Mouse (Mus musculus): Measurements from ENCODE around the gene Zfp950. TPM values are rescaled to one million over a fixed set of nuclear protein-coding genes. Genes with fewer than 3 reads are reported as not detected.
"Not testable (repeated sequence)": the region's sequence is repeated elsewhere in the genome, so short reads cannot be mapped to it uniquely, and the experiment has no call there.

Gene Zfp950
- 10 to 100 TPM; 31.9 to 53.1 TPM for total RNA-seq (2021)

DNA sequence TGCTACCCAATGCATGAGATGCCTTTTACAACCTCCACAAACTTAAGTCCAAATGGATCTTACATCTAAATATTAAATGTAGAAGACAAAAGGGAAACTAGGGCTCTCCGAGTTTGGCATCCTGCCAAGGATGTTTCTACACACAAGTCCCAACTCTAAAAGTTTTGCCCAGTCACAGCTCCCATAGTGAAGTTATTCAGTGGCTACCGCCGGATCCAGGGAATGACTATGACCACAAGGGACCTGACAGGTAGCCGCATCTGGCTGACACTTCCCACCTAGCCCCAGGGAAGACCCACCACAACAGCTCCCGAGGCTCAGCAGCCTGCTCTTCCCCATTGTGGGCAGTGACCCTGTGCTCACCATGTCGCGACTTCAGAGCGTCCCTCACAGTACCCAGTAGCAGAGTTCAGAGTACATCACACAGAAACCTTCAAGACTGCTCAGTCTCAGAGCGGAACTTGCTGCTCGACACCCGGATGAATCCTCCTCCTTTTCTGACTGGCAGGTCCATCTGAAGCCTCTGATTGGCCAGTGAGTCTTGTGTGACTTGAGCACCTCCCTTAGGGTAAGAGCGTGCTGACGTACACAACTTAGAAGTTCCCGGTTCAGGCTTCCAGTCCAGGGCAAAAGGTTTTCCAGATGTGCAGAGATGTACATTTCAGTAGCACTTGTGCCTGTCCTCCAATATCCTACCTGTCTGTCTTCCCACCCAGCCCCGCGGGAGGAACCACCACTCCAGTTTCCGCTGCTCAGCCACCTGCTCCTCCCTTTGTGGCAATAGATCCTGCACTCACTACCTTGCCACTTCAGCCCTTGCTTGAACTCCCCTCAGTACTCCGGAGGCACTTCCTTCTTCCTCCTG lies at the start of gene Zfp950:
Gene Zfp950, minus strand, starts transcription at position 499 of the 865 bp plus-strand sequence.
- peak; percentile 82 to 83 for DNase-seq (ENCODE audit: low spot score in 2 of 2)
- intact Hi-C loops (cut with DNase I), result no loop called here

DNA sequence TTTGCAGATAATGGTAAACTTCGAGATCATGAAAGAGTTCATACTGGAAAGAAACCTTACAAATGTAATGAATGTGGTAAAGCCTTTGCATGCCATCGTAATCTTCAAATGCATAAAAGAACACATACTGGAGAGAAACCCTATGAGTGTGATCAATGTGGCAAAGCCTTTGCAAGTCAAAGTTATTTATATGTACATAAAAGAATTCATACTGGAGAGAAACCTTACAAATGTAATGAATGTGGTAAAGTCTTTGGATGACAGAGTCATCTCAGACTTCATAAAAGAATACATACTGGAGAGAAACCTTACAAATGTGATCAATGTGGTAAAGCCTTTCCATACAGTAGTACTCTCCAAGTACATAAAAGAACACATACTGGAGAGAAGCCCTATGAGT lies 43.0 kb upstream of the Zfp950 start, which contains the start of gene Gm6020:
Gene Gm6020, plus strand, starts transcription at position 301 of the 400 bp plus-strand sequence.
- DNase-seq (ENCODE audit: low spot score in 2 of 2); intact Hi-C loops (cut with DNase I): not testable (repeated sequence)

DNA sequence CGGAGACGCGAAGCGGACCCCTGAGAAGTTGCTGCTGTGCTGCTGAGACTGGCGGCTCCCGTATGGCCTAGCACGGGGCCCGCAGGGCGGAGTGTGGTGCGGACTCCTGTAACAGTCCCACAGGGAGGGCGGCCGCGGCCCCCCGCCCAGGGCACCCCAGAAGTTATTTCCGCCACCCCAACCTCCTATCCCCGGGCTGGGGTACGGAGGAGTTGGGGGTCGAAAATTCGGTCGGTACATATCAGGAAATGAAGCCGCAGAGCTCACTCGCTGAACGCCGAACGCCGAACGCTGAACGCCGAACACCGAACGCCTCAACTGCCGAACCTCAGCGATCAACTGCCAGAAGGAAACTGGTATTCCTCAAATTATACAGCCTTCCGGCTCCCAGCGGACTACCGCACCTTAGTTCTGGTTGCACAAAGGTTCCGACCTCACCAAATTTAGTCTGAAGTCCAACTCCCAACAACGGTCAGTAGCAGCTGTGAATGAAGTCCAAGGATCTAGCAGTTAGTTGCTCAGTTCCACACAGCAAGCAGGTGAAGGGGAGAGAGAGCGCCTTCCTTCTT lies 35.2 kb upstream of the Zfp950 start, which contains the start of gene Gm7102:
Gene Gm7102, minus strand, starts transcription at position 554 of the 569 bp plus-strand sequence.
- DNase-seq (ENCODE audit: low spot score in 2 of 2), result no peak
- intact Hi-C loops (cut with DNase I), result no loop called here

DNA sequence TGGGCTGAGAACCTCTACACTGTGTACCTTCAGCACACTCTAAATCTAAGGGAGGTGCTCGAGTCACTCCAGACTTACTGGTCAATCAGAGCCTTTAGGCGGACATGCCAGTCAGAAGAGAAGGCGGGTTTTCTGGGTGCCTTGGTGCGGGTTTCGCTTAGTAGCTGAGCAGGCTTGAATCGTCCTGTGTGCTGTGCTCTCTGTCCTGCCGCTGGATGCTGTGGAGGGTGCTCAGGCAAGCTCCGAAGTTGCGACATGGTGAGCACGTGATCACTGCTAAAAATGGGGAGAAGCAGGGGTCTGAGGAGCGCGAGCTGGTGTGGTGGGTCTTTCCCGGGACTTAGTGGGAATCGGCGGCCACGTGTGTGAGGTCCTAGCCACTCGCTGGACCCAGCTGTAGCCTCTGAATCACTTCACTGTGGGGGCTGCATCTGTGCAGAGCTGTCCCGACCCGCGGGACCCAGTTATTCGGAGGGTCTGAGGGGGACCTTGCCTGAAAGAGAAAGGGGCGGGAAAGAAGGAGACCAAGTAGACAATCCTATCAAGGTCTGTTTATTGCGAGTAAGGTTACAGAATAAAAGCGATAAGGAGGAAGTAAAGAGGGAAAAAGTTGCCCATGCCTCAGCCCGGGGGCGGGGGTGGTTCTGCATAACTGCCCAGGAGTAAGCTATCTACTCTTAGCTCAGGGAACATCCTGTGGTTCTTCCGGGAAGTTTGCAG lies 11.2 kb upstream of the Zfp950 start:
- DNase-seq (ENCODE audit: low spot score in 2 of 2), result peak in 1 of 2 experiments; percentile 4
- intact Hi-C loops (cut with DNase I), result no loop called here

DNA sequence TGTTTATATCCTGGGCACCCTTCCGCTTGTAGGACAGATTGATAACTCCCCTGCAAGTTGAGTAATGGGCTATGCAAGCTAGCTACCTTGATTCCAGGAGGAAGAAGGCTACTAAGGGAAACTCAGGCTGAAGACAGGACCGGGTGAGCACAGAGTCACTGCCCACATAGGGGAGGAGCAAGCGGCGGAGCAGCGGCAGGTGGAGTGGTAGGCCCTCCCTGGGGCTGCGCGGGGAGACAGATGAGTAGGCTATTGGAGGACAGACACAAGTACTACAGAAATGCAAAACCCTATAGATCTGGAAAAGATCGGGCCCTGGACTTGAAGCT lies 10.7 kb upstream of the Zfp950 start:
- peak in 1 of 2 experiments; percentile 4 for DNase-seq (ENCODE audit: low spot score in 2 of 2)
- intact Hi-C loops (cut with DNase I), result no loop called here

DNA sequence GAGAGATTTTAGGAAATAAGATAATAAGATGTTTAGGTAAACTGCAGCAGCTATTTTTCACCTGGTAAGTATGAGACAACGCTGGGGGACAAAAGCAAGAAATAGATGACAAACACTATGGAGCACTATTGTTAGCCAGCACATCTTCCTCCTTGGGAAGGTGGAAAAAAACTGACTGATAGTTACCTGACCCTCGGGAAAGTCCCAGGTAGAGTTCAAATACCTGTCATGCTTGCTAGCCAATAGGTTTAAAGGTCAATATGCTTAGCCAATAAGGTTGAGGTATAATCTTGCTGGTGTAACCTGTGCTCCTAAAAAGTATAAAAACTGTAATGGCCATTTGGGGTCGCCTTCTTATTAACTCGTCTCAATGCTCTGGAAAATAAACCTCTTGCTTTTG lies 659 bp upstream of the Zfp950 start:
- intact Hi-C loops (cut with DNase I), result no loop called here
- DNase-seq (ENCODE audit: low spot score in 2 of 2), result no peak

DNA sequence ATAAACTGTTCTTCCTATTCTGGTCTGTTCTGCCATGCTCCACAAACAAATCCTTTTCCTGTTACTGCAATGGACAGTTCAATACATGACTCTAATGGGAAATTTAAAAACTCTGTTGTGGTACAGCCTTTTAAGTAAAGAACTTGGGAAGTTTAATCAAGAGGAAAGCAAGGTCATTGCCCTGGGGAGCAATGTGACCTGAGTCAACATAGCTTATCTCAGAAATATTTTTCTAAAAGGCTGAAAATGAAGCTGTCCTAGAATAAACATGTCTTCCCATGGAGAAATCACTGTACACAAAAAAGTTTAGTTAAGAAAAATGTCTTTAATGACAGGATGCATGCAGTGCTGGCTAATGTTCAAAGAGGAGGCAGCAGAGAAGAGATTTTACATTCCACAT lies 2.0 kb downstream of the Zfp950 start:
- intact Hi-C loops (cut with DNase I), result no loop called here
- DNase-seq (ENCODE audit: low spot score in 2 of 2), result no peak

DNA sequence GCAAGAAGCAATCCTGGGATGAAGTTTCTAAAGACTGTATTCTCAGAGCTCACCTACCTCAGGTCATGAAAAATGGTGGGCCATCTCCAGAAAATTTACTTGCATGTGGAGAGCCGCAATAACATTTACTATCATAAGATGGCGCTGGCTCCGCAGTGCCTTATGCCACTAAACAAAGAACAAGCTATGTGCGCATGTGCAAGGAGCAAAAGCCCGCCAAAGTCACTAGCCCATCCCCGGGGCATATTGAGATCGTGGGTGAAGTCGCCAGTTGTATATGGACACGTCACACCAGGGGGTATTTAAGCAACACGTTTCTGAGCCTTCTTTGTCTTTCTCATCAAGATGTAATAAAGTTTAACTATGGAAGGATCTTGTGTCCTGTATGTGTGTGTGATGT lies 9.5 kb downstream of the Zfp950 start:
- intact Hi-C loops (cut with DNase I), result no loop called here
- DNase-seq (ENCODE audit: low spot score in 2 of 2), result no peak

DNA sequence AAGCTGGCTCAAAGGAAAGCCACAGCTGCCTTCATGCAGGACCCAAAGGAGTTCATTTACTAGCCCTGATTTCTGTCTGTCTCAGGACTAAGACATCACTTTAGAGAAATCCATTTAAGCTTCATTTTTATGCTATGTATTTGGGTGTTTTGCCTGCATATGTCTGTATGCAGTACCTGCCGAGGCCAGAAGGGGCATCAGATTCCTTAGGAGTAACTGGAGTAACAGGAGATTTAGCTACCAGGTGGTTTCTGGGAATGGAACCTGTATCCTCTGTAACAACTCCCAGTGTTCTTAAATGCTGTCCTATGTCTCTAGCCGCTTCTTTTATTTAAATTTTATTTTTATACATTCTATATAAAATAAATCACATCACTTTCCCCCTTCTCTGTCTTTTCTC lies 30.5 kb downstream of the Zfp950 start:
- intact Hi-C loops (cut with DNase I), result no loop called here
- no peak for DNase-seq (ENCODE audit: low spot score in 2 of 2)

DNA sequence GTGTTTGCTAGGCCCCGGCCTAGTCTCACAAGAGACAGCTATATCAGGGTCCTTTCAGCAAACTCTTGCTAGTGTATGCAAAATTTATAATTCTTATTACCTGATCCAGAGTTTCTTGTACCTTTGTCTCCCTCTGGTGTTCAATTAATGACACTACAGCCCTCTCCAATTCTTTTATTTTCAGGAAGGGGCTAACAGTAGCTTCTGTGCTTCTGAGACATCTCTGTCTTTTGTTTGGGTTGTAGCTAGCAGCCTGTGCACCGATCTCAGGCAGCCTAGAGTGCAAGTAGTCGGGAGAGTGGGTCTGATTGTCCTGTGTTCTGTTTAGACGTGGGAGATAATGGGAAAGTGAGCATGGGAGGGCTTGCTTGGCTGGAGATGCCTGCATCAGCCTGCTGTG lies 42.9 kb downstream of the Zfp950 start:
- intact Hi-C loops (cut with DNase I), result no loop called here
- no peak for DNase-seq (ENCODE audit: low spot score in 2 of 2)

DNA sequence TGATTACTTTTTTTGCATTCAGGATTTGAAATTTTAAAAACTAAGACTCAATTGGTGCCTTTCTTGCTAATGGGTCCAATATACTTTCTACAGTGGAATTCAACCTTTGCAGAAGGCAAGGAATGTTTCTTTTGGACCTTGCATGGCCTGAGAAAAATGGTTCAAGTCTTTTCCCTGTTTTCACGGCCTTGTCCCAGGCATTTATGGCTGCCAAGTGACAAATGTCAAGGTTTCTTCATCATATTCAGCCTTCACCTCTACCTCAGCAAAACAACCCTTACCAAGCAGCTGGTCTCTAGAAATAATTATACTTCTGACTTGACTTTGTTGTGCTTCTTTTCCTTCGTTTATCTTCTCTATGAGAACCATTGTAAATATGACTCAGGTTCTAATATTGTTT lies 43.9 kb downstream of the Zfp950 start:
- no peak for DNase-seq (ENCODE audit: low spot score in 2 of 2)
- intact Hi-C loops (cut with DNase I), result no loop called here

DNA sequence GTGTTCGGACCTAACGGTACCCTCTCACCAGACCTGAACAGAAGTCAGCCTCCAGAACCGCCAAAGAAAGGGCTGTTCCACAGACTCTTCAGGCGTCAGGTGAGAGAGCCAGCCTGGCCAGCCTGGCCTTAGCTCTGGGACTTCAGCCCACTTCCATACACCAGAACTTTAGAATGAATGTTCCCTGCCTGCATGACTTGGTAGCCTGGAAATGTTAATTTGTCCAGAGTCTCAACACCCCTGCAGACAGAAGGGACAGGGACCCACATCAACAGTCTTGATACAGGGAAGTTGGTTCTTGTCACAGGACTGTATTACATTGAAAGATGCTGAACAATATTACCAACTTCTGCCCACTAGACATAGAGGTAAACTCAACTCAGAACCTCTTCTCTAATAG lies 50.1 kb downstream of the Zfp950 start:
- no peak for DNase-seq (ENCODE audit: low spot score in 2 of 2)
- intact Hi-C loops (cut with DNase I), result no loop called here

DNA sequence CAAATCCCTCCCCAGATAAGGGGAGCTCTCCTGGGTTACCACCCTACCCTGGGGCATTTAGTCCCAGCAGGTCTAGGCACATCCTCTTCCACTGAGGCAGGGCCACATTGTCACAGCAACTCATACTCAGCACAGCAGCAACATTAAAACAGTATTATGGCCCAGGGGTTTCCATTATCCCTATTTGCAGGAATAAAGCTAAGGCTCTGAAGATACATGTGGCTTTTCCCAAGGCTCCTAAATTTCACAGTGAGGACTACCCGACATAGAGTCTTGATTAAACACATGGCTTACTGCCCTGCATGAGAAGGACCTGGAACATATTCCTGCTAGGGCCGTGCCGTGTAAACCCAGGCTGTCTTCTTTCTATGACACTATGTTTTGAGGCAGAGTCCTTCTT lies 51.6 kb downstream of the Zfp950 start:
- DNase-seq (ENCODE audit: low spot score in 2 of 2), result no peak
- intact Hi-C loops (cut with DNase I), result no loop called here

DNA sequence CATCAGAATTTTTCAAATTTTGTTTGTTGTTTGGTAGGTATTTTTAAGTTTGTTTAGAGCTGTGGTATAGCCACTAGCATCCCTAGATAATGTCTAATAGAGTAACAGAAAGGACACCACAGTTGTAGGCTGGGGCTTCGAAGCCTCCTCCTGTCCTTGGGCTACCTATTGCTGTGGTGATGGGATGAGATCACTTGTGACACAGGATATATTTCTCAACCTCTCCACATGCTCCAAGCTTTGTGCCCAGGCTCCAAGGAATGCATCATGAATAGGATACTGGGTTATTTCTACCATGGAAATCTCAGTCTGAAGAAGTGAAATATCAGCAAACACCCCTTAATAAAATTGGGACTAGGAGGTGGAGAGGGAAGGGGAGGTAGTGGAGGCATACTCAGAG lies 52.9 kb downstream of the Zfp950 start:
- intact Hi-C loops (cut with DNase I), result no loop called here

DNA sequence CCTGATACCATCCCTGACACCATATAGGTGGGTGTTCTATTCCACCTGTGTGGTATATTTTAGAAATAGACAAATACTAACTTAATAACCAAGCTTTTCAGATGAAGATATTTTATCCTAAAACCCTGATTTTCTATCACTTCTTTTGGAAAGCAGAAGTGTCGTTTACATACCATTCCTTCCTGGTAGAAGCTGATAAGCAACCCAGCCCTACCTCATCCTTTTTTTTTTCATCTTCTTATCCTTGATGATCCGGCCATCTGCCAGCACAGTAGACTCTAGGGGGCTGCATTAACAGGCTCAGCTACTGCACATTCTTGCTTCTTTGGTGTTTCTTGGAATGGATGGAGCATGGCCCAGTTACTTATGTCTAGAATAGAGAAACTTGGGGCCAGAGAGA lies 55.4 kb downstream of the Zfp950 start:
- intact Hi-C loops (cut with DNase I), result loop anchor here (2.0 kb wide), 1 partner anchor 196 kb away; the partner anchor contains the start of gene Grk5
- no peak for DNase-seq (ENCODE audit: low spot score in 2 of 2)

More for the DNA sequence above, 52.9 kb downstream of the Zfp950 start:
- DNase-seq (ENCODE audit: low spot score in 2 of 2), result no peak

DNA sequence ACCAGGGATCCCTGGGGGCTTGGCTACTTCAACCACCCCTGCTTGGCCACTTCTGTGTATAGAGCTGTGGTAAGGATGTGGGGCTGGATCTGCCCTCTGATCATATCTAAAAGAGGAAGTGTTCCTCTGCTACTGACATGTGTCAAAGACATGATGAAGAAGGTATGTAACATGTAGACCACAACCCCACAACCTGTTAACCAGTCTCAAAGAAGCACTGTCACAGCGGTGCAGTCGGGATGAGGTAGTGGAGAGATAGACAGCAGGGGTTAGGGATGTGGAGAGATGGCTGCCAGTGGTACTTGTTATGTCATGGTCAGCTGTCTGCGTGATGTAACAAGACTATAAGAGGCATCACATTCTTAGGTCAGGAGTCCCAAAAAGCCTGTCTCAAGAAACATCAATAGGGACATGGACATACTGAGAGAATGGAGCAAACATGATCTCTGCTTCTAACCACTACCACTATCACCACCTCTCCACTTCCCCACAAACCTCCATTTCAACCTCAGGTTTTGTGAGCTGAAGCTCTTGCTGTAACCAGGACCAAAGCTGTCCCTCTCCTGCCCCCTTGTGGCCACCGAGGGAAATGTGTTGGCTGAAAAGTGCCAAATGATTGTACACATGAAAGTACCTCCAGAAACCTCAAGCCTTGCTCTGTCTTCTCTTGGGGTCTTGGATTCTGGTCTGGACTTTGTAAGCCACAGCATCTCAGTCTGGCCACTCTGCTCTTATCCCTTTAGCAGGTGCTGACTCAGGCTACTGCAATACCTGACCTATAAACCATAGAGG lies 56.3 kb downstream of the Zfp950 start:
- DNase-seq (ENCODE audit: low spot score in 2 of 2), result peak; percentile 83 to 88
- intact Hi-C loops (cut with DNase I), result loop anchor here (2.0 kb wide), 1 partner anchor 196 kb away; the partner anchor contains the start of gene Grk5

DNA sequence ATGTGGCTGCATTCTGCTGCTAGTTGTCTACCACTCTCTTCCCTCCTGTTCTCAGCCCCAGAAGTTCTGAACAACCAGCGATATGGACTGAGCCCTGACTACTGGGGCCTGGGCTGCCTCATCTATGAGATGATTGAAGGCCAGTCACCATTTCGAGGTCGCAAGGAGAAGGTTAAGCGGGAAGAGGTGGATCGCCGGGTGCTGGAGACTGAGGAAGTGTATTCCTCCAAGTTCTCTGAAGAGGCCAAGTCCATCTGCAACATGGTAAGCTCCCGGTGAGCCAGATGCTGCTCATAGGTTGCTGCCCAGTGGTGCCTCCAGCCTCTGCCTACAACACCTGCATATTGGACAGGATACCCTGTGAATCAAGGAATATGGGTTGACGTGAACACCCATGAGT lies 57.6 kb downstream of the Zfp950 start:
- DNase-seq (ENCODE audit: low spot score in 2 of 2), result no peak
- intact Hi-C loops (cut with DNase I), result no loop called here

DNA sequence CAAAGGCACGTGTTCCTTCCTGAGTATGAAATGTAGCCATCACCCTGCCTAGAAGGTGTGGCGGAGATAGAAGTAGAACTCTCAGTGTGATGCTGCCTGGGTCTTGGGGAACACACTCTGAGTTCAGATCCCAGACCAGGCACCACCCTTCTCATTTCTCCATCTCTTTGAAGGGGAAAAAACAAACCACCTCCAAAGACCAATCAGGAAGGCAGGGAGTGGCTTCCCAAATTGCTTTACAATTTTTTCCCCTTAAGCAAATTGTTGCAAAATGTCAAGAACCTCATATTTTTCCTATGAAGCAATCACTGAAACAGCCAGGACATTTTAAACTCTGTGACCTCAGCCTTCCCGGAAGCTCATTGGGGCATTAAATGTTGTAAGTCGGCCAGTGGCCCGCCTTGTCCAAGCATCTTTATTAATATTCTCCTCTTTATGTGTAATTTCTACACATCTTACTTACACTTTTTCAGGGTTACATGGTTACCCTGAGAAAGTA lies 60.3 kb downstream of the Zfp950 start:
- intact Hi-C loops (cut with DNase I), result no loop called here
- DNase-seq (ENCODE audit: low spot score in 2 of 2), result no peak

DNA sequence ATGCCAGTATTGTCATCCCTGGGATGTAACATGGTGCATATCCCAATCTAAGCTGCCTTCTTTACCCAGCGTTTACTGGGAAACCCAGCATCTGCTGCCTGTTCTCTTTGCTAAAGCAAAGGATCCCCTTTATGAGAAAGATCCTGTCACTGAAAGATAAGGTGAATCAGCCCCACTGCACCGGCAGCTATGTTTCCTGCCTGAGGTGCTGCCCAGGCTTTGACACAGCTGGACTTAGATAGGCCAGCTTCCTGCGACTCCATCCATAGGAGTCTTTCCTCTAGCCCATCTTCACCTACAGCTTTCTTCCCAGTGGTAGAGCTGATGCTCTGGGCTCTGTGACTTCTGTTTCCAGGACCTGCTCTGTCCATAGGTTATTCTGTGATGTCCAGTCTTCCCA lies 62.0 kb downstream of the Zfp950 start:
- DNase-seq (ENCODE audit: low spot score in 2 of 2), result no peak

DNA sequence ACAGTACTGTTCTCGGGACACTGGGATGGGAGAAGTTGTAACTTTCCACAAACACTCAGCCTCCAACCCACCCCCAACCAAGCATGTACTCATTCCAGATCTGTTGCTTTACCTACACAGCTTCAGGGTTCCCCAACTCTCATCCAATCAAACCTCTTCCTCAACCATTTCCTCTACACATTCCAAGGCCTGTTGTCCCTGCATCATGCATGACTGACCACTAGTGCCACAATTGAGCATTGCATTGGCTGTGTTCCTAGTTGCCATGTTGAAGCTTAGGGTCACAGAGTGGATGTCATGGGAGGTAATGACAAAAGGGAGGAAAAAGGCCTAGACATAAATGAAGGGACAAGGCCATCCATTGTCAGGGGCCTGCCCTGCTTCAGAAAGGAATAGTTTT lies 75.6 kb downstream of the Zfp950 start:
- intact Hi-C loops (cut with DNase I), result no loop called here

More for the DNA sequence above, 62.0 kb downstream of the Zfp950 start:
- intact Hi-C loops (cut with DNase I), result no loop called here

More for the DNA sequence above, 75.6 kb downstream of the Zfp950 start:
- DNase-seq (ENCODE audit: low spot score in 2 of 2), result no peak

Measured in left cerebral cortex, postnatal 36 days (tissue).